Mouse (Mus musculus) gastrocnemius, adult 2 months (tissue): ENCODE measurements around the gene Dirc2. TPM values are rescaled to one million over a fixed set of nuclear protein-coding genes. Genes with fewer than 3 reads are reported as not detected.

Experiments
- DNase-seq: peaks from one replicate; pipeline ENCODE4 v3.0.0; 2022
- H3K27ac ChIP-seq: fragments of 200-600 bp; 2 replicates; pipeline ENCODE4 v1.8.1; 2022; ENCODE audit warnings: mild to moderate bottlenecking
- H3K4me3 ChIP-seq: fragments of 200-600 bp; 2 replicates; pipeline ENCODE4 v1.8.1; 2022; ENCODE audit warnings: mild to moderate bottlenecking, moderate library complexity
- CTCF ChIP-seq: fragments of 200-600 bp; IDR thresholded peaks from 2 replicates; pipeline ENCODE4 v1.8.1; 2022; ENCODE audit warnings: antibody characterized with exemption, mild to moderate bottlenecking, moderate library complexity
- intact Hi-C: fragments of 180-260 bp; cut with DNase I; formaldehyde crosslinking; loops from one replicate; pipeline ENCODE4 v1.15.1; 2025
- total RNA-seq, 2 experiments: library from RNA; stranded (reverse); gene quantifications; 2 replicates each; pipeline ENCODE4 v1.2.3; 2021

Dirc2 gene
- total RNA-seq, 2 experiments from 2014 or later = 53.7 to 70.8 TPM

- H3K27ac ChIP-seq = no peak overlapping the region
- TF ChIP-seq CTCF = no peak
- DNase-seq = no peak
- intact Hi-C loops = no loop called here
- H3K4me3 ChIP-seq = no peak overlapping the region
These were observed 51.4 kb downstream of the Dirc2 start for GRCm38 (mm10) chr16:35717761-35718160.

DNA sequence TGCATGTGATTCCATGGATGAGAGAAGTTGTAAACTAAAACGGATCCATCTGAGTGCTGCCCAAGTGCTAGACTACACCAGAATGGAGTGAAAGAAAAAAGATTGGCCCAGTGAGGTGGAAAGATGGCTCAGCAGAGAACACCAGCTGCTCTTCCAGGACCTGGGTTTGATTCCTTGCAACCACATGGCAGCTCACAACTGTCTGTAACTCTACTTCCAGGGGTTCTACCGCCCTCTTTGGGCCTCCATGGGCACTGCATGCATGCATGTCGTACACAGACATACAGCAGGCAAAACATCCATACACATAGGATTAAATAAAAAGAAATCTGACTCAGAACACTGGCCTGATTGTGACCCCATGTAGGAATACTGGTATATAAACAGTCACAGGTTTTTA is 52.9 kb downstream of the Dirc2 start:
- no peak overlapping the region for H3K4me3 ChIP-seq
- intact Hi-C loops = no loop called here
- peak; percentile 43; the same call in 1 of the 2 replicates for TF ChIP-seq CTCF

GRCm38 (mm10) chr16:35715771-35716170 is 53.4 kb downstream of the Dirc2 start:
- no peak for TF ChIP-seq CTCF
- Histone ChIP-seq H3K27ac (no peak overlapping the region), H3K4me3 (no peak overlapping the region)
- DNase-seq = no peak
- intact Hi-C loops = no loop called here

More for the DNA sequence above, 52.9 kb downstream of the Dirc2 start:
- H3K27ac ChIP-seq = no peak overlapping the region
- DNase-seq = no peak

- no peak overlapping the region for H3K4me3 ChIP-seq
- TF ChIP-seq CTCF = no peak
- no peak for DNase-seq
- intact Hi-C loops = no loop called here
- no peak overlapping the region for H3K27ac ChIP-seq
These were observed 53.8 kb downstream of the Dirc2 start for GRCm38 (mm10) chr16:35715350-35715749.

DNA sequence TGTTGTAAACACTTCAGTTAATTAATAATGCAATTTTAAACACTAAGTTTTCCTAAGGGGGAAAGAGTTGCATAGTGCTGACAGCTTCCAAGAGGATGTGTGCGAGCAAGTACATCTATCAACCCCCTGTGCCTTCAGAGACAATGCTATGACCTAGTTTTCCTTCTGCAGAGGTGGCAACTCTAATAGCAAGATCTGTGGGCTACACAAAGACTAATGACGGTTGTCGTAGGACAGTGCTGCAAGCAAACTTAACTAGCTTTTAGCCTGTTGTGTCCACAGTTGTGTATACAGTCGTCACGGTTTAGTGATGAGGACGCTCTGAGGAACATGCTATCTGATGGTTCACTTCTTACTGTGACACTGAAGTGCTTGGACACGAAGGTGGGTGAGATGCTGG is 54.5 kb downstream of the Dirc2 start:
- TF ChIP-seq CTCF = no peak
- intact Hi-C loops = no loop called here
- Histone ChIP-seq H3K27ac (no peak overlapping the region), H3K4me3 (no peak overlapping the region)
- no peak for DNase-seq

- H3K4me3 ChIP-seq = no peak overlapping the region
- intact Hi-C loops = no loop called here
- DNase-seq = peak; percentile 87
- TF ChIP-seq CTCF = no peak
- peak overlapping the region; percentile 58 for H3K27ac ChIP-seq
These were observed 55.5 kb downstream of the Dirc2 start for GRCm38 (mm10) chr16:35713606-35714005.

GRCm38 (mm10) chr16:35711004-35711403 is 58.2 kb downstream of the Dirc2 start:
- intact Hi-C loops = no loop called here
- DNase-seq = no peak
- Histone ChIP-seq H3K4me3 (no peak overlapping the region), H3K27ac (no peak overlapping the region)
- TF ChIP-seq CTCF = no peak

GRCm38 (mm10) chr16:35707004-35707403 is 62.2 kb downstream of the Dirc2 start:
- H3K27ac ChIP-seq = no peak overlapping the region
- intact Hi-C loops = no loop called here

DNA sequence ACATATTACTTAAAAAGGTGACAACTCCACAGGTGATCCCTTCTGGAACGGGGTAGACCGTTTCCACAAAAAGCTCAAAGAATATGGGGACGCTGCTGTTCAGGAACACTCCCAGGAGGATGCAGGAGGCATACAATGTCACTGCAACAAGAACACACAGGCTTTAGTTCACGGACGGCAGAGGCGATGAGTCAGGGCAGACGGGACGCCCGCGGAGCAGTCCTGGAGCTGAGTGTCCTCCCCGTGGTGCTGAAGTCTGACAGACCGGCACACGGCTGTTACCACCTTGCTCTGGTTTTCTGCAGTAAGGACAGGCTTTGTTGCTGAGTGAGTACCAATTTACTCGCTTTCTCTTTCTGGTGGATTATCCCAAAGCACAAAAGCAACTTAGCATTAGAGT is 64.4 kb downstream of the Dirc2 start:
- Histone ChIP-seq H3K27ac (no peak overlapping the region), H3K4me3 (no peak overlapping the region)
- DNase-seq = no peak
- no peak for TF ChIP-seq CTCF
- intact Hi-C loops = no loop called here

More at GRCm38 (mm10) chr16:35707004-35707403, 62.2 kb downstream of the Dirc2 start:
- DNase-seq = no peak
- no peak for TF ChIP-seq CTCF
- no peak overlapping the region for H3K4me3 ChIP-seq

DNA sequence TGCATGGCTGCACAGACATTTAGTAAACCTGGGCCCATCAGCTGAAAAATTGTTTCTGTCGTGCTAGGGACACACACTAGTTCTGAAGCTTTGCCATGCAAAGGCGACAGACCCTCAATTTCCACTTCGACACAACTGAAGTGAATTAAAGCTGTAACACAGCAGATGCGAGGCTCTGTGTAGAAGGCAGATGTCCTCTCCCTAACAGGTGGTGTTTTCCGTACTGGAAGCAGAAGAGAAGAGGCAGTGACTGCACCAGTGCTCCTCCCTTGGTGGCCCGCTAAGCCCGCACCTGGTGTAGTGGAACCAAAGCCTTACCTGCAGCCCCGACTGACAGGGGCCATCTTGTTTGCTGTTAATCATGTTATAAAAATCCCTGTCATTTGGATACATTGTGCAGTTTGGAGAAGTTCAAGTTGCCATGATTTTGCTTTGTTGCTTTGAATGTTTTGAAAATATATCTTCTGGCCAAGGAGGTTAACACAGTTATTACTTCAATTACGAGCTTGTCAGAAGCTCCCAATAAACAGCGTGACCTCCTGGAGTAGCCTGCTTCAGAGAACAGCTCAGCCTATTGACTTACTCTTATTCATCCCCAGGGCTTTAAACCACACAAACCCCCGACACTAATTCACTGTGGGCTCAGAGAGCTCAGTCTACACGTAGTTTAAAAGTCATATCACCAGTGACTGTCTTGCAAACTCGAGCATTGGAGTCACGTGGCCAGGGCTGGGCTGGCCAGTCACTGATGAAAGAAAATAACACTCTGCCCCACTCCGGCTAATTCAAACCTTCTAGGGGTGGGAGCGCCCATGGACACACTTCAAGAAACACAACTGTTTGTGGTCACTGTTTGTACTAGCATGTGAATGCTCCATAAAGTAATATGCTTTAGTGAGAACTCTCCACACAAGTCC is 65.1 kb downstream of the Dirc2 start:
- no peak for DNase-seq
- intact Hi-C loops = no loop called here
- TF ChIP-seq CTCF = no peak
- Histone ChIP-seq H3K27ac (no peak overlapping the region), H3K4me3 (no peak overlapping the region)

DNA sequence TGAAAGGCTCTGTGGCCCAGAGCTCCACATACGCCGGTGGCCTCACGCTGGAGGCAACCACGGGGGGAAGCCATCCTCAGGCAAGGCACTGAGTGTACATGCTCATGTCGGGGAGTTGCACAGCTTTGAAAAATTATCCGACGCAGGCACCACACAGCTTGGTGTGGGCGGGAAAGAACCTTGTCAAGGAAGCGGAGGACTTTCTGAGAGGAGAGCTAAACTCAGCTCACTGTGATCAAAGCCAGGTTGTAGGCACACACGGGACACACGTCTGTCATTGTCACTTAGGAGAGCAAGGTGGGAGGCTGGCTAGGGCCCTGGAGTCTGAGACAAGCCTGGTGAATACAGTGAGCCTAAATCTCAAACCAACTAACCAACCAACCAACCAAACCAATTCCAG is 67.3 kb downstream of the Dirc2 start:
- DNase-seq = no peak
- no peak overlapping the region for H3K4me3 ChIP-seq
- TF ChIP-seq CTCF = no peak
- no peak overlapping the region for H3K27ac ChIP-seq
- intact Hi-C loops = no loop called here

DNA sequence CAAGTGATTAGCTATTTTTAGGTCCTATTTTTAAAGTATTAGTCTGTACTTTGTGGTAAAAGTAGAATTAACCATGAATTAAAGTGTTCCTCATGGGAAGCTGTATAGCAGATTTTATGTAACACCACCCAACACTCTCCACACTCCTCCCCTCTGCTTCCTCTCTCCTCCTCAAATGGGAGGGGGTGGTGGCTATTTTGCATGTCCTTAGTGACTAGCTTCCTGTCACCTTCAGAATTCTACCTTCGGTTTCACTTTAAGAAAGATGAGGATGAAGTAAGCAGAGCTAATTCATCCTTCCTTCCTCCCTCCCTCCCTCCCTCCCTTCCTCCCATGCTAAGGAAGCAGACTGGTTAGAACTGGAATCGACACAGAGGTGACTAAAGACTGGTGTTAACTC is 73.1 kb downstream of the Dirc2 start:
- no peak for DNase-seq
- Histone ChIP-seq H3K27ac (no peak overlapping the region), H3K4me3 (no peak overlapping the region)
- TF ChIP-seq CTCF = no peak
- intact Hi-C loops = no loop called here

- intact Hi-C loops = no loop called here
- TF ChIP-seq CTCF = no peak
- Histone ChIP-seq H3K4me3 (no peak overlapping the region), H3K27ac (no peak overlapping the region)
- no peak for DNase-seq
These were observed 74.8 kb downstream of the Dirc2 start for GRCm38 (mm10) chr16:35694250-35694846.
